Mouse (Mus musculus) T-helper 2 cell (primary cell): ENCODE measurements around the gene Mmp25.
"Not testable (repeated sequence)": the region's sequence is repeated elsewhere in the genome, so short reads cannot be mapped to it uniquely, and the experiment has no call there.

Source experiments
- in situ Hi-C: fragments of 300-600 bp; cut with MboI, MseI; formaldehyde crosslinking; loops from one replicate; pipeline ENCODE4 v1.15.1; 2025; ENCODE audit warnings: high pct_unique_total_duplicates

The Mmp25 gene

GRCm38 (mm10) chr17:23600641-23601622 is 44.1 kb downstream of the Mmp25 start, which contains the start of gene Zscan10:
Gene Zscan10 (plus strand): TSS chr17:23600856.
- in situ Hi-C loops: loop anchor here (5.0 kb wide), 1 partner anchor 34 kb away; no protein-coding TSS in a partner anchor

- in situ Hi-C loops: loop anchor here (5.0 kb wide), 1 partner anchor 32 kb away; no protein-coding TSS in a partner anchor
Observed at GRCm38 (mm10) chr17:23599605-23600063, 45.4 kb downstream of the Mmp25 start.

- in situ Hi-C loops: no loop called here
Observed at GRCm38 (mm10) chr17:23598582-23599552, 46.2 kb downstream of the Mmp25 start, which contains the start of gene Zfp13. Gene Zfp13 (minus strand): TSS chr17:23599487.

GRCm38 (mm10) chr17:23595139-23595538 is 49.9 kb downstream of the Mmp25 start:
- in situ Hi-C loops: not testable (repeated sequence)

GRCm38 (mm10) chr17:23592926-23593300 is 52.2 kb downstream of the Mmp25 start:
- in situ Hi-C loops: no loop called here

- in situ Hi-C loops: no loop called here
Observed at GRCm38 (mm10) chr17:23592208-23592925, 52.7 kb downstream of the Mmp25 start.

GRCm38 (mm10) chr17:23587253-23587652 is 57.8 kb downstream of the Mmp25 start:
- in situ Hi-C loops: no loop called here

GRCm38 (mm10) chr17:23585721-23586491 is 59.2 kb downstream of the Mmp25 start:
- in situ Hi-C loops: no loop called here

- in situ Hi-C loops: no loop called here
Observed at GRCm38 (mm10) chr17:23584786-23585185, 60.3 kb downstream of the Mmp25 start.
